Mouse (Mus musculus): ENCODE measurements around the gene Tor1b. TPM values are rescaled to one million over a fixed set of nuclear protein-coding genes. Genes with fewer than 3 reads are reported as not detected.
A peak's percentile ranks its signal among the peaks of the same experiment; 100 is the strongest.
"Not testable (repeated sequence)": the region's sequence is repeated elsewhere in the genome, so short reads cannot be mapped to it uniquely, and the experiment has no call there.

Tor1b gene
- polyA plus RNA-seq, 1 experiment from 2014 or later, result 39.1 TPM

DNA sequence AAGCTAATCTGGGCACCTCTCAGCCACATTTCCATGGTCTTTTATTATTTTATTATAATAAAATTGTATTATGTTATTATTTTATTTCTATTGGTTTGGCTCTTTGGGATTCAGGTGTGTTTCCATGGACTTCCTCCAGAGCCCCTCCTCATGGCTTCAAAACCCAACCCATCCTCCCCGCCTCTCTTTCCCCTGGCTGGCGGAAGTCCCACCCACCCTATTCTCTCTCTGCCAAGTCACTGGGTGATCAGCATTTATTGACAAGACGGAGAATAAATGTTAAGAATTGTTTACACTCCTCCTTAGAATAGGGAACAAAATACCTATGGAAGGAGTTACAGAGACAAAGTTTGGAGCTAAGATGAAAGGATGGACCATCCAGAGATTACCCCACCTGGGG lies 16.0 kb upstream of the Tor1b start:
- no peak for ATAC-seq (ENCODE audit: insufficient number of reproducible peaks, insufficient read depth, low FRiP score, low read depth)
- H3K4me1 ChIP-seq (ENCODE audit: control insufficient read depth, insufficient read depth, low read length), result no peaks in the 10 kb centered on the region
- H3K4me2 ChIP-seq (replicated peaks; ENCODE audit: low read depth, low read length), result no peak overlapping the region
- H3K27me3 ChIP-seq (ENCODE audit: control insufficient read depth, insufficient read depth, low read length), result no peaks in the 10 kb centered on the region
- H3K9ac ChIP-seq (replicated peaks; ENCODE audit: low read depth, low read length), result no peak overlapping the region
- no peak overlapping the region for H3K4me3 ChIP-seq (ENCODE audit: low read depth, low read length)
- no peaks in the 10 kb centered on the region for H3K36me3 ChIP-seq (ENCODE audit: control insufficient read depth, insufficient read depth, low read length)
- no peak overlapping the region for H3K27ac ChIP-seq (ENCODE audit: low read length)
- no peaks in the 10 kb centered on the region for H3K9me3 ChIP-seq (ENCODE audit: control insufficient read depth, low read depth, low read length)
- WGBS, result 76% methylated on average over 3 of the region's 3 CpGs

DNA sequence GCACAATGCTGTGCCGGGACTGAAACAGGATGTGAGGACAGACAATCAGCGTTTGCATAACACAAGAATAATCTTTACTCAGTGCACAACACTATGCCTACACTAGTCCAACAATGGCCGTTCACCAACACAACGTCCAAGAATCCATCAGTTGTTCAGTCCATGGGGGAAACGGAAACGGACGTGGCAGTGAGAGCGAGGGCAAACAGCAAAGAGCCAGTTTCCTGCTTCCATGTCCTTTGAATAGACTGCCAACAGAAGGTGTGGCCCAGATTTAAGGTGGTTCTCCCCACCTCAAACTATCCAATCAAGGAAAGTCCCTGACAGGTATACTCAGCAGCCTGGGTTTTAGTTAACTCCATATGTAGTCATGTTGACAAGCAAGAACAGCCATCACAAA lies 15.0 kb upstream of the Tor1b start:
- no peak for ATAC-seq (ENCODE audit: insufficient number of reproducible peaks, insufficient read depth, low FRiP score, low read depth)
- 75% methylated on average over 8 of the region's 8 CpGs for WGBS
- H3K4me2 ChIP-seq (replicated peaks; ENCODE audit: low read depth, low read length), result no peak overlapping the region
- no peaks in the 10 kb centered on the region for H3K36me3 ChIP-seq (ENCODE audit: control insufficient read depth, insufficient read depth, low read length)
- H3K27ac ChIP-seq (ENCODE audit: low read length), result no peak overlapping the region
- H3K9ac ChIP-seq (replicated peaks; ENCODE audit: low read depth, low read length), result no peak overlapping the region
- no peaks in the 10 kb centered on the region for H3K4me1 ChIP-seq (ENCODE audit: control insufficient read depth, insufficient read depth, low read length)
- no peak overlapping the region for H3K4me3 ChIP-seq (ENCODE audit: low read depth, low read length)
- no peaks in the 10 kb centered on the region for H3K27me3 ChIP-seq (ENCODE audit: control insufficient read depth, insufficient read depth, low read length)
- H3K9me3 ChIP-seq (ENCODE audit: control insufficient read depth, low read depth, low read length), result no peaks in the 10 kb centered on the region

DNA sequence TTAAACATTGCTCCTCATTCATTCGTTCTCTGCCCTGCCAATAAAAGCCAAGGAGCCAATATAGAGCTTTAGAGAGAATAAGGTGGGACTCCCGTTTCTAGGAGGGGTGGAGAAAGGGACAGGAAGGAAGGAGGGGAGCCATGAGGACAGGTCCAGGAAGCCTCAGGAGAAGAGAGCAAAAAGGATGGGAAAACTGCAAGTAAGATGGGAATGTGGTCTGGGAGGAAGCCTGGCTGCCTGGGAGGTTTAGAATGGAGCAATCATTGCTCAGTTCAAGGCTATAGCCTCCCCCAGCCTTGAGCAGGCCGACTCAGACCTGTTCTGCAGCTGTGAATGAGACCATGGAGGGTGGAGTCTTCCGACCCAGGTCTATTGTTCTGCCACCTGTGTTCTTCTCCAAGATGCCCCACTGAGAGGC lies 14.2 kb upstream of the Tor1b start:
- no peak overlapping the region for H3K4me2 ChIP-seq (replicated peaks; ENCODE audit: low read depth, low read length)
- H3K27ac ChIP-seq (ENCODE audit: low read length), result no peak overlapping the region
- no peak for ATAC-seq (ENCODE audit: insufficient number of reproducible peaks, insufficient read depth, low FRiP score, low read depth)
- no peaks in the 10 kb centered on the region for H3K27me3 ChIP-seq (ENCODE audit: control insufficient read depth, insufficient read depth, low read length)
- no peak overlapping the region for H3K4me3 ChIP-seq (ENCODE audit: low read depth, low read length)
- no peak overlapping the region for H3K9ac ChIP-seq (replicated peaks; ENCODE audit: low read depth, low read length)
- H3K9me3 ChIP-seq (ENCODE audit: control insufficient read depth, low read depth, low read length), result no peaks in the 10 kb centered on the region
- 36% methylated on average over 4 of the region's 4 CpGs for WGBS
- H3K4me1 ChIP-seq (ENCODE audit: control insufficient read depth, insufficient read depth, low read length), result no peaks in the 10 kb centered on the region
- H3K36me3 ChIP-seq (ENCODE audit: control insufficient read depth, insufficient read depth, low read length), result no peaks in the 10 kb centered on the region

DNA sequence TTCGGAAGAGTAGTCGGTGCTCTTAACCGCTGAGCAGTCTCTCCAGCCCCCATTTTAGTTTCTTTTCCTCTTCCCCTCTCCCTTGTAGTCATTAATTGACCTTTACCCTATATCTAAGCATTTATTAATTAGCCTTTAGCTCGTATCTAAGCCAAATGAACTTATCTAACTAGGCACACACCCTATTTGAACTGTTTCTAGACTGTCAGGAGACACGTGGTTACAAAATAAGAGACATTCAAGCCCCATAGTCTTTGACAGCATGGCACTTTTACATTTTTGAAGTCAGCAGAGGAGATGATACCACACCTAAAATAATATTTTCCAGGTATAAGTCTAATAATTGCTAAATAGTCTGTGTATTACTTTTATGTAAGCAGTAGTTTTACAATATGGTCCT lies 11.2 kb upstream of the Tor1b start:
- no peak overlapping the region for H3K4me2 ChIP-seq (replicated peaks; ENCODE audit: low read depth, low read length)
- no peak overlapping the region for H3K4me3 ChIP-seq (ENCODE audit: low read depth, low read length)
- no peak overlapping the region for H3K27ac ChIP-seq (ENCODE audit: low read length)
- H3K4me1 ChIP-seq (ENCODE audit: control insufficient read depth, insufficient read depth, low read length), result no peaks in the 10 kb centered on the region
- H3K9me3 ChIP-seq (ENCODE audit: control insufficient read depth, low read depth, low read length), result no peaks in the 10 kb centered on the region
- H3K9ac ChIP-seq (replicated peaks; ENCODE audit: low read depth, low read length), result no peak overlapping the region
- H3K27me3 ChIP-seq (ENCODE audit: control insufficient read depth, insufficient read depth, low read length), result no peaks in the 10 kb centered on the region
- no peak for ATAC-seq (ENCODE audit: insufficient number of reproducible peaks, insufficient read depth, low FRiP score, low read depth)
- H3K36me3 ChIP-seq (ENCODE audit: control insufficient read depth, insufficient read depth, low read length), result no peaks in the 10 kb centered on the region
- WGBS, result 76% methylated on average over 5 of the region's 5 CpGs

DNA sequence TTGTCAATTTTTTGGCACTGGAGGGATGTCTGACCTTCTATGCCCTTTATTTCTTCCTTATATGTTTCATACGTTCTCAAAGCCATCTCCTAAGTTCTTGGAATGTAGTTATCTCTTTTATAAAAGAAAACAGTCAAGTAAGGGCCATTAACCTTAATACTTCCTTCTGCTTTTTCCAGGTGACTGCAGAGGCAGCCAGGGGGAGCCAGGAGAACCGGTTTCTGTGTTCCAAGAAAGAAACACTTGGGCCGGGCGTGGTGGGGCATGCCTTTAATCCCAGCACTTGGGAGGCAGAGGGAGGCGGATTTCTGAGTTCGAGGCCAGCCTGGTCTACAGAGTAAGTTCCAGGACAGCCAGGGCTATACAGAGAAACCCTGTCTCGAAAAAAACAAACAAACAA lies 10.6 kb upstream of the Tor1b start:
- H3K4me3 ChIP-seq (ENCODE audit: low read depth, low read length); H3K4me1 ChIP-seq (ENCODE audit: control insufficient read depth, insufficient read depth, low read length); H3K9me3 ChIP-seq (ENCODE audit: control insufficient read depth, low read depth, low read length); ATAC-seq (ENCODE audit: insufficient number of reproducible peaks, insufficient read depth, low FRiP score, low read depth); H3K36me3 ChIP-seq (ENCODE audit: control insufficient read depth, insufficient read depth, low read length); H3K9ac ChIP-seq (replicated peaks; ENCODE audit: low read depth, low read length); H3K4me2 ChIP-seq (replicated peaks; ENCODE audit: low read depth, low read length); H3K27ac ChIP-seq (ENCODE audit: low read length); H3K27me3 ChIP-seq (ENCODE audit: control insufficient read depth, insufficient read depth, low read length): not testable (repeated sequence)
- WGBS, result 44% methylated on average over 7 of the region's 7 CpGs

DNA sequence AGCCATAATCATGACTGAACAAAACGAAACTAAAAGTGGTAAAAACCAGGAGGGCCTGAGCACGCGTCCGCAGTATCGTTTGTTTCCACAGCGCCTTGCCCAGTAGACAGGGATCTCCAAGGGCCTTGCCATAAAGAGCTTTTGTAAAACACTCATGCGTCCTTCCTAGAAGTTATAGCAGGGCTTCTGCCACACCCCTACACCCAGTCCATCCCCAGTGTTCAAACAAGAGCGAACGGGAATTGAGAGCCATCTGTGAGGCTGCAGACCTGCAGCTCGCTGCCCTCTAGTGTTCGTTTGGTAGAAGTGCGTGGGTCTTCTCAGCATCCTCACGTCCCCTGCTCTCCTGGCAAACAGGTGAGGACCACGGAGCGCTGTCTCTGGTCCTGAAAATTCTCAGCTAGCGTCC lies 10.2 kb upstream of the Tor1b start:
- no peak overlapping the region for H3K9ac ChIP-seq (replicated peaks; ENCODE audit: low read depth, low read length)
- no peaks in the 10 kb centered on the region for H3K9me3 ChIP-seq (ENCODE audit: control insufficient read depth, low read depth, low read length)
- no peaks in the 10 kb centered on the region for H3K4me1 ChIP-seq (ENCODE audit: control insufficient read depth, insufficient read depth, low read length)
- H3K4me3 ChIP-seq (ENCODE audit: low read depth, low read length), result 0 out of 2 replicates have a peak overlapping the region, but pooled peaks have one; percentile 9
- H3K27me3 ChIP-seq (ENCODE audit: control insufficient read depth, insufficient read depth, low read length), result no peaks in the 10 kb centered on the region
- H3K36me3 ChIP-seq (ENCODE audit: control insufficient read depth, insufficient read depth, low read length), result no peaks in the 10 kb centered on the region
- ATAC-seq (ENCODE audit: insufficient number of reproducible peaks, insufficient read depth, low FRiP score, low read depth), result peak; percentile 74; the same call in 1 of the 2 replicates
- no peak overlapping the region for H3K27ac ChIP-seq (ENCODE audit: low read length)
- 27% methylated on average over 16 of the region's 16 CpGs for WGBS
- H3K4me2 ChIP-seq (replicated peaks; ENCODE audit: low read depth, low read length), result peak overlapping the region; percentile 38

DNA sequence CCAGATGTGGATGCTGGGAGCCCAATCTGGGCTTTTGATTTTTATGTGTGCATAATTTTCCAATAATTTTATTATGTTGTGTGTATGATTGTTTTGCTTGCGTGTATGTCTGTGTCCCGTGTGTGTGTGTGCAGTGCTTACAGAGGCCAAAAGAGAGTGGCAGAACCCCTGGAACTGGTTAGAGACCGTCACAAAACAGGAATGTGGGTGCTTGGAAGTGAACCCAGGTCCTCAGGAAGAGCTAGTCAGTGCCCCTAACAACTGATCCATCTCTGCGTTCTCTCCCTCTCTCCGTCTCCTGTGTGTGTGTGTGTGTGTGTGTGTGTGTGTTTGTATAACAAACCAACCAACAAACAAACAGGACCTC lies 319 bp upstream of the Tor1b start:
- Histone ChIP-seq H3K9me3 (ENCODE audit: control insufficient read depth, low read depth, low read length) (no peaks in the 10 kb centered on the region), H3K36me3 (ENCODE audit: control insufficient read depth, insufficient read depth, low read length) (peaks cover 23% of the 10 kb centered on the region), H3K4me2 (replicated peaks; ENCODE audit: low read depth, low read length) (peak overlapping the region; percentile 89), H3K4me3 (ENCODE audit: low read depth, low read length) (peak overlapping the region; percentile 91), H3K4me1 (ENCODE audit: control insufficient read depth, insufficient read depth, low read length) (peaks cover 17% of the 10 kb centered on the region), H3K27me3 (ENCODE audit: control insufficient read depth, insufficient read depth, low read length) (no peaks in the 10 kb centered on the region), H3K27ac (ENCODE audit: low read length) (peak overlapping the region; percentile 86; the same call in 1 of the 2 replicates), H3K9ac (replicated peaks; ENCODE audit: low read depth, low read length) (peak overlapping the region; percentile 89; the same call in 1 of the 2 replicates)
- 27% methylated on average over 5 of the region's 5 CpGs for WGBS
- ATAC-seq (ENCODE audit: insufficient number of reproducible peaks, insufficient read depth, low FRiP score, low read depth), result no peak

DNA sequence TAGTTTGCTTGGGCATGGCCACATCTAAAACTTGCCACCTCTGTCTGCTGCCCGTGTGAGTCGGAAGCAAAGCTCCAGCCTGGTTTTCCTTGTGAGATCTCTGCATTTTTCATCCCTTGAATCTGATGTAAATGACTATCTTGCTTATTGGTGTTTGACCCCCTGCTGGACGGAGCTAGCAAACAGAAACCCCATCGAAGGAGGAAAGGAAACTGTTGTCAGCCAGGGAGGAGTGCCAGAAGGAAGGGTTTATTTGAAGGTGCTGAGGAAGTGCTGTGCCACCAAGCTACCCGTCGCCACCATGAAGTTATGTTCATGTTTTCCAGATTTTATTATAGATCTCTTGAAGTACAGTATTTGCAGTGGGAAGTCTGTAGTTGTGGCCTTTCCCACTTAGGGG lies 2.0 kb downstream of the Tor1b start:
- H3K9ac ChIP-seq (replicated peaks; ENCODE audit: low read depth, low read length), result no peak overlapping the region; the same call in 1 of the 2 replicates
- ATAC-seq (ENCODE audit: insufficient number of reproducible peaks, insufficient read depth, low FRiP score, low read depth), result no peak
- peaks cover 17% of the 10 kb centered on the region for H3K4me1 ChIP-seq (ENCODE audit: control insufficient read depth, insufficient read depth, low read length)
- H3K9me3 ChIP-seq (ENCODE audit: control insufficient read depth, low read depth, low read length), result no peaks in the 10 kb centered on the region
- H3K4me2 ChIP-seq (replicated peaks; ENCODE audit: low read depth, low read length), result peak overlapping the region; percentile 89
- H3K27me3 ChIP-seq (ENCODE audit: control insufficient read depth, insufficient read depth, low read length), result no peaks in the 10 kb centered on the region
- H3K4me3 ChIP-seq (ENCODE audit: low read depth, low read length), result no peak overlapping the region
- 62% methylated on average over 6 of the region's 6 CpGs for WGBS
- no peak overlapping the region for H3K27ac ChIP-seq (ENCODE audit: low read length)
- peaks cover 46% of the 10 kb centered on the region for H3K36me3 ChIP-seq (ENCODE audit: control insufficient read depth, insufficient read depth, low read length)

DNA sequence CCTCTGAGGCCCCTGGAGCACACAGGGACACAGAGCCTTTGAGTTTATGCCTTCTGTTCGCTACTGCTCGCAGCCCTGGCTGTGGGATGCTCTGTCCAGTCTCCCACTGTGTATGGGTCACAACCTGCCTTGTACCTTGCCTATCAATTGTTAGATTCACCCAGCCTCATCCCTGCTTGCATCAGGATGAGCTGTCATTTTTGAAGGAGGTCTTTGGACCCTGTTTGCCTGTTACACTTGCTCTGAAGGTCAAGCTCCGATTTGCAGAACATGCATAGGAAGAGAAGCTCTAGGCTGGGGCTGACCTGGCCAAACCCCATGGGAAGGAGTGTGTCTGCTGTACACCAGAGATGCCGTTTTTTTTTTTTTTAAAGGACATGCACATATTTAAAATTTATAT lies 4.8 kb downstream of the Tor1b start:
- Histone ChIP-seq H3K4me3 (ENCODE audit: low read depth, low read length) (no peak overlapping the region), H3K27me3 (ENCODE audit: control insufficient read depth, insufficient read depth, low read length) (no peaks in the 10 kb centered on the region), H3K9ac (replicated peaks; ENCODE audit: low read depth, low read length) (no peak overlapping the region), H3K4me2 (replicated peaks; ENCODE audit: low read depth, low read length) (no peak overlapping the region), H3K36me3 (ENCODE audit: control insufficient read depth, insufficient read depth, low read length) (peaks cover 68% of the 10 kb centered on the region), H3K27ac (ENCODE audit: low read length) (no peak overlapping the region), H3K9me3 (ENCODE audit: control insufficient read depth, low read depth, low read length) (no peaks in the 10 kb centered on the region), H3K4me1 (ENCODE audit: control insufficient read depth, insufficient read depth, low read length) (peaks cover 17% of the 10 kb centered on the region)
- WGBS, result 89% methylated on average over 4 of the region's 4 CpGs
- ATAC-seq (ENCODE audit: insufficient number of reproducible peaks, insufficient read depth, low FRiP score, low read depth), result no peak
